Mouse (Mus musculus): ENCODE results near the gene Nos1ap. TPM values are rescaled to one million over a fixed set of nuclear protein-coding genes. Genes with fewer than 3 reads are reported as not detected.
A peak's percentile ranks its signal among the peaks of the same experiment; 100 is the strongest.

Nos1ap gene
- 8.8 and 24.0 TPM in 2 replicates for total RNA-seq (2014; rRNA removed)
- 12.3 and 18.4 TPM in 2 replicates for polyA plus RNA-seq (2015; fragmentation: Nextera tagmentation; extraction: Ambion mirVana)

DNA sequence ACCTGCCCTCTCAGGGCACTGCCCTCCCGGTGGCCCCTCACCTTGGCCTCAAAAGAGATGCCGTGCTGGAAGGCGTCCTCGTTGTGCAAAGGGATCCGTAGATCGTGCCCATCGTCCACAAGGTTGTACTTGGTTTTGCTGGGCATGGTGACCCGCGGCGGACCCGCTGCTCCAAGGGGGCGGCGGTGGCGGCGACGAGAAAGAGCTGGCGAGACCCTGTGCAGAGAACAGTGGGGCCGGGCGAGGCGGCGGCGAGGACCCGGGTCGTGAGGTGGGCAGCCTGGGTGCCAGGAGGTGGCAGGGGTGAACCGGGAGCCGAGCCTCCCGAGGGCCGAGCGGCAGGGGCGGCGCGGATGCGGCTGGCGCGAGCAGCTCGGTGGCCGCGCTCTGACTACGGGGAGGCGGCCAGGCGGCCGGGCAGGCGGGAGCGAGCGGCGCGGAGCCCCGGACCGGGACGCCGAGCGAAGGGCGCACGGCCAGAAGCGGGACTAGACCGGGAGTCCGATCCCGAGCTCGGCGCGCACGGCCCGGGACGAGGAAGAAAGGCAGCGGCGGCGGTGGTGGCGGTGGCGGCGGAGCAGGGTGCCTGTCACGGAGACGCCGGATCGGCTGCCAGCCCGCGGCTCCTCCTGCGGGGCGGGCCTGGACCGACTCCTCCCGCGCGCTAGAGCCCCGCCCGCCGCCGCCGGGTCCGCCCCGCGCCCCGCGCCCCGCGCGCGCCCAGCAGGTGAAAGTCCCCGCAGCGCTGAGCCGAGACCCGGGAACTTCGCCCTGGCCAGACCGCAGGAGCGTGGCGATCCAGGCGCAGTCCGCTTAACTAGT lies at the start of gene Nos1ap:
Nos1ap (minus strand) TSS at position 643 of the 822 bp plus-strand sequence.
- Histone ChIP-seq H3K27me3 (ENCODE audit: insufficient read depth, low read length) (no peaks in the 10 kb centered on the region), H3K4me3 (ENCODE audit: low read depth, low read length) (peak within 1 kb of the TSS; percentile 88), H3K9ac (replicated peaks; ENCODE audit: low read length, poor library complexity, severe bottlenecking) (peak within 1 kb of the TSS; percentile 74), H3K4me2 (ENCODE audit: low read depth, low read length, poor library complexity, severe bottlenecking) (peak within 1 kb of the TSS; percentile 81), H3K27ac (ENCODE audit: low read depth, low read length) (peak within 1 kb of the TSS; percentile 38), H3K9me3 (ENCODE audit: low read length) (no peaks in the 10 kb centered on the region), H3K4me1 (ENCODE audit: insufficient read depth, low read length) (peaks cover 7% of the 10 kb centered on the region; the same call in 1 of the 2 replicates), H3K36me3 (ENCODE audit: insufficient read depth, low read length) (no peaks in the 10 kb centered on the region)
- no peak for TF ChIP-seq CTCF (IDR thresholded peaks at IDR 0.05)
- DNase-seq (ENCODE audit: low spot score) (peak; percentile 71), ATAC-seq (ENCODE audit: low FRiP score) (peak; percentile 84)
- WGBS, result 1% methylated on average over 79 of the region's 106 CpGs

DNA sequence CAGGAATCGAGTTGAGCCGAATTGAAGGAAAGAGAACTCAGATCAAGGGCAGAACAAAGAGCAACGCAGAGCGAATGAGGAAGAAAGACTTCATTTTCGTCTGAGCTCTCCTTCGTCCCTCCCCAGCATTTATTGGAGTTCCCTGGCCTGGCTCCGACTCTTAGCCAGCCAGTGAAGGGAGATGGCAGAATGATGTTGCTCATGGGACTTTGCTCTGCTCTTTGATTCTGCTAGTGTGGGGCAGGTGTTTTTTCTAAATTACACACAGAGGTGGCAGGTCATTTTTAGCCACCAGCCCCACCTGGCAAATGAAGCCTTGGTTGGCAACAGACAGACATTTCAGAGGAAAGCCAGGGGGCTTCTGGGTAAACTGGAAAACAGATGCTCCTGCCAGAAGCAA lies 49.3 kb upstream of the Nos1ap start:
- H3K9me3 ChIP-seq (ENCODE audit: low read length), result no peaks in the 10 kb centered on the region
- DNase-seq (ENCODE audit: low spot score) (no peak), ATAC-seq (ENCODE audit: low FRiP score) (no peak)
- no peak overlapping the region for H3K9ac ChIP-seq (replicated peaks; ENCODE audit: low read length, poor library complexity, severe bottlenecking)
- no peak overlapping the region for H3K27ac ChIP-seq (ENCODE audit: low read depth, low read length)
- H3K27me3 ChIP-seq (ENCODE audit: insufficient read depth, low read length), result no peaks in the 10 kb centered on the region
- H3K36me3 ChIP-seq (ENCODE audit: insufficient read depth, low read length), result no peaks in the 10 kb centered on the region
- no peak for TF ChIP-seq CTCF (IDR thresholded peaks at IDR 0.05)
- no peaks in the 10 kb centered on the region for H3K4me1 ChIP-seq (ENCODE audit: insufficient read depth, low read length)
- H3K4me3 ChIP-seq (ENCODE audit: low read depth, low read length), result no peak overlapping the region
- H3K4me2 ChIP-seq (ENCODE audit: low read depth, low read length, poor library complexity, severe bottlenecking), result no peak overlapping the region
- 85% methylated on average over 7 of the region's 7 CpGs for WGBS

DNA sequence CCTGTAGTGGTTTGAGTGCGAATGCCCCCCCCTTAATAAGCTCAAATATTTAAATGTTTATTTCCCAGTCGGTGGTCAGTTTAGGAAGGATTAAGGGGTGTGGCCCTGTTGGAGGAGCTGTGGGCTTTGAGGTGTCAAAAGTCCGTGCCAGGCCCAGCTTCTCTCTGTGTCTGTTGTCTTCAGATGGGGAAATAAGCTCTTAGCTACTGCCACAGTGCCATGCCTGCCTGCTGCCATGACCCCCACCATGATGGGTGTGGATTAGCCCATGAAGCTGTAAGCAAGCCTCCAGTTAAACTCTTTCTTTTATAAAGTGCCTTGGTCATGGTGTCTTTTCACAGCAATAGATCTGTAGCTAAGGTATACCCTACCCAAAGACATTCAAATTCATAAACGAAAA lies 43.2 kb upstream of the Nos1ap start:
- no peak for TF ChIP-seq CTCF (IDR thresholded peaks at IDR 0.05)
- Histone ChIP-seq H3K27ac (ENCODE audit: low read depth, low read length) (no peak overlapping the region), H3K27me3 (ENCODE audit: insufficient read depth, low read length) (no peaks in the 10 kb centered on the region), H3K9ac (replicated peaks; ENCODE audit: low read length, poor library complexity, severe bottlenecking) (no peak overlapping the region), H3K4me1 (ENCODE audit: insufficient read depth, low read length) (no peaks in the 10 kb centered on the region), H3K4me3 (ENCODE audit: low read depth, low read length) (no peak overlapping the region), H3K9me3 (ENCODE audit: low read length) (no peaks in the 10 kb centered on the region), H3K4me2 (ENCODE audit: low read depth, low read length, poor library complexity, severe bottlenecking) (no peak overlapping the region), H3K36me3 (ENCODE audit: insufficient read depth, low read length) (no peaks in the 10 kb centered on the region)
- 77% methylated on average over 4 of the region's 4 CpGs for WGBS
- ATAC-seq (ENCODE audit: low FRiP score) (no peak), DNase-seq (ENCODE audit: low spot score) (no peak)

DNA sequence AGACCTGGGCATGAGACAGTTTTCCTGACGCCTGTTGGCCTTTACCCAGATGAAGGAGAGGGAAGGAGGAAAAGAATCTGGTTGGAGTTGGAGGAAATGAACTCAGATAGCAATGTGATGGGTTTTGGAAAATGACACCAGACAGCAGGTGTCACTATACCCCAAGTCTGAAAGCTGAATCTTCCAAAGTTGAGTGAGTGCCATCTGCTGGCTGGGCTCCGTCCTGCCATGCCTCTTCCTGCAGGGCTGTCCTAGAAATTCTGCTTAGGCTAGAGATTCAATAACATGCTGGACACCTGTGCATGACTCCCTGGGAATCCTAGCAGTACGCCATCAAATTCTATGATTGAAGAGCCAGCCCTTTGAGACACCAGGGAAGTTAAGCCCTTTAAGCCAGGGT lies 42.7 kb upstream of the Nos1ap start:
- WGBS, result 12% methylated on average over 3 of the region's 3 CpGs
- ATAC-seq (ENCODE audit: low FRiP score), result peak; percentile 54; the same call in 1 of the 2 replicates
- peak; percentile 93 for TF ChIP-seq CTCF (IDR thresholded peaks at IDR 0.05)

DNA sequence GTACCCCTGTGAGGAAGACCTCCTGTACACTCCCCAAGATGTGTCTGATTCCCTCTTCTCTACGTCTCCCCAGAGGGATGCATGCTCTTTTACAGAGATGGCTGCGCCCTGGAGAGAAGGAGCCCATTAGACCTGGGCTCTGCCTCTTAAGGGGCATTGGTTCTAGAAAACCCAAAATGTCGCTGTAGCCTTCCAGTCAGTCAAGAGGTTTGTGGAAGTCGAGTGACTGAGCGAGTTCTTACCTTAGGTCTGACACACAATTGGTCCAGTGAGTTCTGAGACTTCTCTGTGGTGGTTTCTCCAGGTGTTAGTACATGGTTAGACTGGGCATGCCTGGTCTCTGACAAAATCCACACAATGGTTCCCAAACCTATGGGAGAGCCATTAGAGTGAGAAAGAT lies 41.9 kb upstream of the Nos1ap start:
- 95% methylated on average over 5 of the region's 5 CpGs for WGBS
- Histone ChIP-seq H3K27me3 (ENCODE audit: insufficient read depth, low read length) (no peaks in the 10 kb centered on the region), H3K27ac (ENCODE audit: low read depth, low read length) (no peak overlapping the region), H3K9me3 (ENCODE audit: low read length) (no peaks in the 10 kb centered on the region), H3K4me1 (ENCODE audit: insufficient read depth, low read length) (no peaks in the 10 kb centered on the region), H3K4me2 (ENCODE audit: low read depth, low read length, poor library complexity, severe bottlenecking) (no peak overlapping the region), H3K9ac (replicated peaks; ENCODE audit: low read length, poor library complexity, severe bottlenecking) (no peak overlapping the region), H3K4me3 (ENCODE audit: low read depth, low read length) (no peak overlapping the region), H3K36me3 (ENCODE audit: insufficient read depth, low read length) (no peaks in the 10 kb centered on the region)
- TF ChIP-seq CTCF (IDR thresholded peaks at IDR 0.05), result no peak
- DNase-seq (ENCODE audit: low spot score), result no peak
- ATAC-seq (ENCODE audit: low FRiP score), result no peak

More for the DNA sequence above, 42.7 kb upstream of the Nos1ap start:
- H3K9me3 ChIP-seq (ENCODE audit: low read length), result no peaks in the 10 kb centered on the region
- H3K4me3 ChIP-seq (ENCODE audit: low read depth, low read length), result no peak overlapping the region
- H3K4me1 ChIP-seq (ENCODE audit: insufficient read depth, low read length), result no peaks in the 10 kb centered on the region
- no peak overlapping the region for H3K9ac ChIP-seq (replicated peaks; ENCODE audit: low read length, poor library complexity, severe bottlenecking)
- no peak overlapping the region for H3K27ac ChIP-seq (ENCODE audit: low read depth, low read length)
- no peaks in the 10 kb centered on the region for H3K36me3 ChIP-seq (ENCODE audit: insufficient read depth, low read length)
- H3K27me3 ChIP-seq (ENCODE audit: insufficient read depth, low read length), result no peaks in the 10 kb centered on the region
- H3K4me2 ChIP-seq (ENCODE audit: low read depth, low read length, poor library complexity, severe bottlenecking), result no peak overlapping the region
- peak; percentile 85 for DNase-seq (ENCODE audit: low spot score)

DNA sequence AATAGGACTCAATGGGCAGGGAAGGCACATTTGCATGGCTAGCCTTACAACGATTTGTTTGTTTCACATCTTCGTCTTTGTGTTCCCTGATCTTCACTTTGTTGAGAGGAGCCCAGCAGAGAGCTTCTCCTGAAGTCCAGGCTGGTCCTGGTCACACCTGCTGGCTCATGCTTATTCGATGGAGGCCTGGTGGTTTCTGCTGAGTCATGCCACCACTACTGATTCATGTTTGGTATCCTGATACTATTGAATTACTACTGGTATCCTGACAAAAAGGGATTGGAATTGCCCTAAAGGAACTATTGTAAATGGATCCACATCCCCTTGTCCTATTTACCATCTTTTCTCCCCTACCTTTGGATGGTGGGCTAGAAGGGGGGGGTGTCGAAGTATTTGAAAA lies 40.8 kb upstream of the Nos1ap start:
- Histone ChIP-seq H3K4me1 (ENCODE audit: insufficient read depth, low read length) (no peaks in the 10 kb centered on the region), H3K4me2 (ENCODE audit: low read depth, low read length, poor library complexity, severe bottlenecking) (no peak overlapping the region), H3K4me3 (ENCODE audit: low read depth, low read length) (no peak overlapping the region), H3K9me3 (ENCODE audit: low read length) (no peaks in the 10 kb centered on the region), H3K36me3 (ENCODE audit: insufficient read depth, low read length) (no peaks in the 10 kb centered on the region), H3K27ac (ENCODE audit: low read depth, low read length) (no peak overlapping the region), H3K27me3 (ENCODE audit: insufficient read depth, low read length) (no peaks in the 10 kb centered on the region), H3K9ac (replicated peaks; ENCODE audit: low read length, poor library complexity, severe bottlenecking) (no peak overlapping the region)
- 90% methylated on average over 4 of the region's 4 CpGs for WGBS
- ATAC-seq (ENCODE audit: low FRiP score) (no peak), DNase-seq (ENCODE audit: low spot score) (no peak)
- no peak for TF ChIP-seq CTCF (IDR thresholded peaks at IDR 0.05)
